ENCODE assay signal across 22 mouse cellular contexts in the genomic region with DNA sequence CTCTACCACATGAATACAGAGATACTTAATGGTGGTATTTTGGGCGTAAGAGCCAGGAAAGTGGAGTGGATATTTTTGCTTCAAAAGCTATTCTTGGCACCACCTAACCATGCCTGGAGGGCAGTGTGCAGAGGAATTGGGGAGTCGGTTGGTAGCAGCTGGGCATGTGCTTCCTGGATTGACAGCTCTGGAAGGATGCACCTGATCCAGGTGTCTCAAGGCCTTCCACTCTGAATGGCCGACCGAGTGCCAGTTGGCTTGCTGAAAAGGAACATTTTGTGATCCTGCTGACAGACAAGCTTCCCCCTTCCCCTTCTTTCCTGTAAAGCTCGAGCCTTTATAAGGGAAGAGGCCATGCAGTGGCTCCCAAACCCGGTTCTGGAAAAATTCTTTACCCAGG.
DNase-seq lines count a peak whose midpoint lies in the region; ATAC-seq and TF ChIP-seq lines count a peak whose summit lies in the region.
"Had no signal": no experiment of that assay in that cellular context is flagged by ENCODE, and none has a peak within 500 bp of the region (broad histone marks: within the 10 kb centered on the region; RNA-seq: fewer than 3 reads in every experiment).

No protein-coding gene starts in this region.

- no peak overlapping the region for H3K9ac ChIP-seq in hindbrain, embryonic 15.5 days
- H3K9ac ChIP-seq in hindbrain, embryonic 12.5 days: no peak overlapping the region
- H3K9ac ChIP-seq in midbrain, embryonic 15.5 days: no peak overlapping the region
- H3K9ac ChIP-seq in midbrain, embryonic 14.5 days (replicated peaks; ENCODE audit: low read length): no peak overlapping the region
- H3K9ac ChIP-seq in midbrain, postnatal 0 days (replicated peaks; ENCODE audit: low read length, poor library complexity, severe bottlenecking): no peak overlapping the region
- H3K9ac ChIP-seq: limb, embryonic 13.5 days had no signal

- no peak for ATAC-seq in hindbrain, embryonic 15.5 days (ENCODE audit: low FRiP score, low read depth)
- ATAC-seq in hindbrain, embryonic 12.5 days (ENCODE audit: low FRiP score): no peak
- ATAC-seq in midbrain, embryonic 15.5 days (replicated peaks): no peak
- no peak for ATAC-seq in midbrain, embryonic 14.5 days (ENCODE audit: low FRiP score, low TSS enrichment)
- no peak for ATAC-seq in midbrain, postnatal 0 days (ENCODE audit: low FRiP score)
- ATAC-seq: forebrain, embryonic 16.5 days; Patski had no signal

- intact Hi-C loops in gastrocnemius, adult 2 months (cut with DNase I): no loop called here

- whole genome bisulfite sequencing in hindbrain, embryonic 15.5 days: 71% methylated on average over 6 of the region's 6 CpGs
- 79% methylated on average over 6 of the region's 6 CpGs for WGBS in hindbrain, embryonic 12.5 days
- WGBS in midbrain, embryonic 15.5 days: 76% methylated on average over 6 of the region's 6 CpGs
- 88% methylated on average over 6 of the region's 6 CpGs for WGBS in midbrain, embryonic 14.5 days
- 69% methylated on average over 6 of the region's 6 CpGs for WGBS in midbrain, postnatal 0 days

- no peak overlapping the region for H3K4me3 ChIP-seq in gastrocnemius, adult 2 months
- H3K4me3 ChIP-seq in hindbrain, embryonic 15.5 days: no peak overlapping the region
- no peak overlapping the region for H3K4me3 ChIP-seq in hindbrain, embryonic 12.5 days
- H3K4me3 ChIP-seq in midbrain, embryonic 15.5 days: no peak overlapping the region
- no peak overlapping the region for H3K4me3 ChIP-seq in midbrain, embryonic 14.5 days (replicated peaks; ENCODE audit: low read depth, low read length)
- H3K4me3 ChIP-seq in midbrain, postnatal 0 days (ENCODE audit: low read depth, low read length): no peak overlapping the region
- H3K4me3 ChIP-seq: erythroblast, embryonic 14.5 days; left cerebral cortex, adult 2 months; limb, embryonic 13.5 days had no signal

- H3K9me3 ChIP-seq in hindbrain, embryonic 15.5 days: no peaks in the 10 kb centered on the region
- H3K9me3 ChIP-seq in hindbrain, embryonic 12.5 days (replicated peaks): no peaks in the 10 kb centered on the region
- no peaks in the 10 kb centered on the region for H3K9me3 ChIP-seq in midbrain, embryonic 15.5 days
- H3K9me3 ChIP-seq in midbrain, embryonic 14.5 days (ENCODE audit: control insufficient read depth, low read length): no peaks in the 10 kb centered on the region
- no peaks in the 10 kb centered on the region for H3K9me3 ChIP-seq in midbrain, postnatal 0 days (ENCODE audit: low read length)
- H3K9me3 ChIP-seq: limb, embryonic 13.5 days had no signal

- DNase-seq in gastrocnemius, adult 2 months: no peak
- DNase-seq in gastrocnemius, postnatal 10 days: no peak
- DNase-seq in midbrain, embryonic 14.5 days: no peak
- DNase-seq in midbrain, postnatal 0 days (ENCODE audit: low spot score): no peak
- DNase-seq: adrenal gland, postnatal 10 days; cerebellum, adult 9-10 months; heart, postnatal 4 days; kidney, adult 8-10 months; kidney, postnatal 10 days; lung, postnatal 36 days; retina, postnatal 1 day; right cerebral cortex, postnatal 14 days had no signal

- TF ChIP-seq CTCF in gastrocnemius, adult 2 months (IDR thresholded peaks at IDR 0.05): no peak
- no peak for TF ChIP-seq CTCF in midbrain, postnatal 0 days (IDR thresholded peaks at IDR 0.05)

- H3K4me2 ChIP-seq in hindbrain, embryonic 15.5 days: no peak overlapping the region
- H3K4me2 ChIP-seq in hindbrain, embryonic 12.5 days (replicated peaks): no peak overlapping the region
- no peak overlapping the region for H3K4me2 ChIP-seq in midbrain, embryonic 15.5 days
- H3K4me2 ChIP-seq in midbrain, embryonic 14.5 days (ENCODE audit: low read length): no peak overlapping the region
- no peak overlapping the region for H3K4me2 ChIP-seq in midbrain, postnatal 0 days (ENCODE audit: low read depth, low read length, poor library complexity, severe bottlenecking)
- H3K4me2 ChIP-seq: heart, embryonic 11.5 days; limb, embryonic 13.5 days; liver, embryonic 11.5 days had no signal

- no peaks in the 10 kb centered on the region for H3K27me3 ChIP-seq in hindbrain, embryonic 15.5 days
- no peaks in the 10 kb centered on the region for H3K27me3 ChIP-seq in hindbrain, embryonic 12.5 days
- no peaks in the 10 kb centered on the region for H3K27me3 ChIP-seq in midbrain, embryonic 15.5 days (replicated peaks)
- no peaks in the 10 kb centered on the region for H3K27me3 ChIP-seq in midbrain, embryonic 14.5 days (ENCODE audit: control insufficient read depth, insufficient read depth, low read length)
- H3K27me3 ChIP-seq in midbrain, postnatal 0 days (ENCODE audit: insufficient read depth, low read length): no peaks in the 10 kb centered on the region
- H3K27me3 ChIP-seq: limb, embryonic 13.5 days; Patski had no signal

- peak overlapping the region; percentile 24; the same call in 1 of the 2 replicates for H3K27ac ChIP-seq in gastrocnemius, adult 2 months
- 0 out of 2 replicates have a peak overlapping the region, but pooled peaks have one; percentile 70 for H3K27ac ChIP-seq in hindbrain, embryonic 15.5 days (replicated peaks)
- no peak overlapping the region for H3K27ac ChIP-seq in hindbrain, embryonic 12.5 days
- H3K27ac ChIP-seq in midbrain, embryonic 15.5 days: 0 out of 2 replicates have a peak overlapping the region, but pooled peaks have one; percentile 73
- no peak overlapping the region for H3K27ac ChIP-seq in midbrain, embryonic 14.5 days (replicated peaks; ENCODE audit: low read depth, low read length)
- 0 out of 2 replicates have a peak overlapping the region, but pooled peaks have one; percentile 71 for H3K27ac ChIP-seq in midbrain, postnatal 0 days (ENCODE audit: low read depth, low read length)
- H3K27ac ChIP-seq: left cerebral cortex, adult 2 months; limb, embryonic 13.5 days had no signal

- H3K4me1 ChIP-seq in hindbrain, embryonic 15.5 days (replicated peaks): peaks cover 29% of the 10 kb centered on the region
- H3K4me1 ChIP-seq in hindbrain, embryonic 12.5 days: peaks cover 19% of the 10 kb centered on the region
- peaks cover 24% of the 10 kb centered on the region for H3K4me1 ChIP-seq in midbrain, embryonic 15.5 days
- peaks cover 21% of the 10 kb centered on the region for H3K4me1 ChIP-seq in midbrain, embryonic 14.5 days (ENCODE audit: control insufficient read depth, insufficient read depth, low read length)
- H3K4me1 ChIP-seq in midbrain, postnatal 0 days (ENCODE audit: insufficient read depth, low read length): peaks cover 5% of the 10 kb centered on the region

- H3K36me3 ChIP-seq in hindbrain, embryonic 15.5 days: no peaks in the 10 kb centered on the region
- H3K36me3 ChIP-seq in hindbrain, embryonic 12.5 days: no peaks in the 10 kb centered on the region
- H3K36me3 ChIP-seq in midbrain, embryonic 15.5 days (replicated peaks): no peaks in the 10 kb centered on the region
- no peaks in the 10 kb centered on the region for H3K36me3 ChIP-seq in midbrain, embryonic 14.5 days (ENCODE audit: control insufficient read depth, insufficient read depth, low read length)
- H3K36me3 ChIP-seq in midbrain, postnatal 0 days (ENCODE audit: insufficient read depth, low read length): no peaks in the 10 kb centered on the region
- H3K36me3 ChIP-seq: limb, embryonic 13.5 days had no signal

Comparison
In these comparisons a context has a peak if more than half of its experiments do, and no peak if none do; other contexts are left out.
1. H3K27ac ChIP-seq: peak in gastrocnemius, adult 2 months (single experiment), hindbrain, embryonic 15.5 days (single experiment), midbrain, embryonic 15.5 days (single experiment) and midbrain, postnatal 0 days (single experiment); none in hindbrain, embryonic 12.5 days (single experiment) and midbrain, embryonic 14.5 days (single experiment).